Mouse (Mus musculus) ES-E14 (cell line): Measurements from ENCODE around the gene Rpl37.

Source experiments
- CHD2 ChIP-seq: IDR thresholded peaks from 2 replicates; pipeline ENCODE4 v1.6.1; 2014; ENCODE audit warnings: mild to moderate bottlenecking, low read depth, low read length, inconsistent platforms
- HCFC1 ChIP-seq: IDR thresholded peaks from 2 replicates; pipeline ENCODE4 v1.6.1; 2012; ENCODE audit warnings: low read length, inconsistent platforms, borderline replicate concordance; ENCODE audit not compliant: insufficient read depth
- MAFK ChIP-seq: IDR thresholded peaks from 2 replicates; pipeline ENCODE4 v1.6.1; 2014; ENCODE audit warnings: mild to moderate bottlenecking, low read depth, low read length, inconsistent platforms; ENCODE audit not compliant: insufficient read depth
- ZC3H11A ChIP-seq: IDR thresholded peaks from 2 replicates; pipeline ENCODE4 v1.6.1; 2012; ENCODE audit warnings: low read depth, mild to moderate bottlenecking, inconsistent platforms, low read length, borderline replicate concordance

GRCm38 (mm10) chr15:5086162-5086561, 30.3 kb upstream of the Rpl37 start:
- TF ChIP-seq CHD2: no peak
- TF ChIP-seq ZC3H11A: peak; percentile 45; the same call in 1 of the 2 replicates
- TF ChIP-seq MAFK: no peak
- no peak for TF ChIP-seq HCFC1
